Mouse (Mus musculus) liver, embryonic 12.5 days (tissue): ENCODE results near the gene Ncbp1. TPM values are rescaled to one million over a fixed set of nuclear protein-coding genes. Genes with fewer than 3 reads are reported as not detected.
"Not testable (repeated sequence)": the region's sequence is repeated elsewhere in the genome, so short reads cannot be mapped to it uniquely, and the experiment has no call there.

Experiments used
- ATAC-seq: fragments of 200-750 bp; cut with Nextera tagmentation; 2 replicates; pipeline ENCODE4 v1.8.0; 2017; ENCODE audit warnings: moderate number of reproducible peaks, mild to moderate bottlenecking, moderate library complexity
- H3K27ac ChIP-seq: fragments of 300-500 bp; sonication (generic); 2 replicates; pipeline ENCODE4 v1.5.1; 2016; ENCODE audit warnings: mild to moderate bottlenecking
- H3K27me3 ChIP-seq: fragments of 300-500 bp; sonication (generic); replicated peaks from 2 replicates; pipeline ENCODE4 v1.6.1; 2016; ENCODE audit warnings: mild to moderate bottlenecking, moderate library complexity
- H3K36me3 ChIP-seq: fragments of 300-500 bp; sonication (generic); 2 replicates; pipeline ENCODE4 v1.6.1; 2016; ENCODE audit warnings: mild to moderate bottlenecking, moderate library complexity
- H3K4me1 ChIP-seq: fragments of 300-500 bp; sonication (generic); 2 replicates; pipeline ENCODE4 v1.6.1; 2016
- H3K4me2 ChIP-seq: fragments of 300-500 bp; sonication (generic); 2 replicates; pipeline ENCODE4 v1.6.1; 2016; ENCODE audit warnings: mild to moderate bottlenecking, moderate library complexity
- H3K4me3 ChIP-seq: fragments of 300-500 bp; sonication (generic); 2 replicates; pipeline ENCODE4 v1.5.1; 2016; ENCODE audit warnings: mild to moderate bottlenecking, moderate library complexity
- H3K9ac ChIP-seq: fragments of 300-500 bp; sonication (generic); 2 replicates; pipeline ENCODE4 v1.6.1; 2016; ENCODE audit warnings: mild to moderate bottlenecking, moderate library complexity
- H3K9me3 ChIP-seq: fragments of 300-500 bp; sonication (generic); replicated peaks from 2 replicates; pipeline ENCODE4 v1.6.1; 2016; ENCODE audit warnings: mild to moderate bottlenecking, moderate library complexity
- WGBS: fragments of 180-500 bp; shearing (Covaris S2); methylation state at CpG from one replicate; pipeline ENCODE4 v1.1.7; 2016; ENCODE audit not compliant: insufficient replicate concordance; 5-methylcytosine and 5-hydroxymethylcytosine counted together
- polyA plus RNA-seq: library from polyadenylated mRNA; unstranded; fragments of >200 nt; fragmentation: Nextera tagmentation; extraction: Ambion mirVana; gene quantifications from 2 replicates; pipeline ENCODE4 v1.2.1, GENCODE M21; 2016

The Ncbp1 gene
- polyA plus RNA-seq, 1 experiment from 2014 or later = 68.0 TPM

DNA sequence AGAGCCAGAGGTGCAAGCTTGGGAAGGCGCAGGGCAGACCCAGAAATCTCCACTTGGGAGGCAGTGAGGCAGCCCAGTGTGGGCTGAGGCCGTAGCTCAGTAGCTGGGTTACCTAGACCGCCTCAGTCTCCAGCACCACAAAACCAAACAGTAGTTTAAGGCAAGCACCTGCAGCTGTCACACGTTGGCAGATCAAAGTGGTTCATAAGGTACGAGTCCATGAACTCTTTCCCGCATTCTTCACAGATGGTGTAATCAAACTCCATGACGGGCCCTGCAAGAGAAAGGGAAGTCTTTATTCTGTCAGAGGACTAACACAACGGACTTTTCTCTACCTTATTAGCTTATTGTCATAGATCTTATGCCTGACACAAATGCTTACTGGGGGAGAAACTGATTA lies 47.0 kb downstream of the Ncbp1 start:
- no peak overlapping the region for H3K4me2 ChIP-seq
- no peak for ATAC-seq
- no peaks in the 10 kb centered on the region for H3K9me3 ChIP-seq
- H3K4me3 ChIP-seq = no peak overlapping the region
- H3K9ac ChIP-seq = no peak overlapping the region
- H3K27me3 ChIP-seq = no peaks in the 10 kb centered on the region
- no peak overlapping the region for H3K27ac ChIP-seq
- peaks cover 81% of the 10 kb centered on the region for H3K36me3 ChIP-seq
- WGBS = 83% methylated on average over 8 of the region's 8 CpGs
- no peaks in the 10 kb centered on the region for H3K4me1 ChIP-seq

DNA sequence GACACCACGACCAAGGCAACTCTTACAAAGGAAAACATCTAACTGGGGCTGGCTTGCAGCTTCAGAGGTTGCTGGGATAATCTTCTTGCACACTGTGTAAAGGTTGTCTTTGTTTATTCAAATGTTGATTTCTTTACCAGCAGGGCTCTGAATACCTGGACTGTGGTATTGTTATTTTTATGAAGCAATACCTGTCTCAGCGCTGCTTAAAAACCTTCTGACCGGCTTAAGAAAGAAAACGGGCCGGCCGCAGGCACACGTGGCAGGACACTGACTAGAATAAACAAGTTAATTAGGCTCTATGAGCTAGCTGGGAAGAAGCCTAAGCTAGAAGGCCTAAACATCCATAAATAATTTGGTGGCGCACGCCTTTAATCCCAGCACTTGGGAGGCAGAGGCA lies 47.5 kb downstream of the Ncbp1 start:
- H3K36me3 ChIP-seq = peaks cover 85% of the 10 kb centered on the region

DNA sequence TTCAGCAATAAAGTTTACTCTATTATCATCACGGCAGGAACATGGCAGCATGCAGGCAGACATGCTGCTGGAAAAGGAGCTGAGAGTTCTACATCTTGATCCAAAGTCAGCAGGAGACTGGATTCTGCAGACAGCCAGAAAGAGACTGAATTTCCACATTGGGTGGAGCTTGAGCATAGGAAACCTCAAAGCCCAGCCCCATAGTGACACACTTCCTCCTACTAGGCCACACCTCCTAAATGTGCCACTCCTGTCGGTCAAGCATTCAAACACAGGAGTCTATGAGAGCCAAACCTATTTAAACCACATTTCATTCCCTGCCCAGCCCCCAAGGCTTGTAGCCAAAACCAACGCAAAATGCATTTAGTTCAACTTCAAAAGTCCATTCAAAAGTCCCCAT lies 48.1 kb downstream of the Ncbp1 start:
- Histone ChIP-seq H3K4me1 (no peaks in the 10 kb centered on the region), H3K9me3 (no peaks in the 10 kb centered on the region), H3K4me2 (no peak overlapping the region), H3K9ac (no peak overlapping the region), H3K4me3 (no peak overlapping the region), H3K27ac (no peak overlapping the region), H3K36me3 (peaks cover 84% of the 10 kb centered on the region), H3K27me3 (no peaks in the 10 kb centered on the region)
- ATAC-seq = no peak
- 67% methylated on average over 3 of the region's 3 CpGs for WGBS

More for the DNA sequence above, 47.5 kb downstream of the Ncbp1 start:
- no peak overlapping the region for H3K27ac ChIP-seq
- no peak for ATAC-seq
- H3K4me3 ChIP-seq = no peak overlapping the region
- H3K9ac ChIP-seq = no peak overlapping the region
- no peaks in the 10 kb centered on the region for H3K27me3 ChIP-seq
- no peak overlapping the region for H3K4me2 ChIP-seq
- no peaks in the 10 kb centered on the region for H3K9me3 ChIP-seq
- WGBS = 83% methylated on average over 9 of the region's 9 CpGs
- no peaks in the 10 kb centered on the region for H3K4me1 ChIP-seq

DNA sequence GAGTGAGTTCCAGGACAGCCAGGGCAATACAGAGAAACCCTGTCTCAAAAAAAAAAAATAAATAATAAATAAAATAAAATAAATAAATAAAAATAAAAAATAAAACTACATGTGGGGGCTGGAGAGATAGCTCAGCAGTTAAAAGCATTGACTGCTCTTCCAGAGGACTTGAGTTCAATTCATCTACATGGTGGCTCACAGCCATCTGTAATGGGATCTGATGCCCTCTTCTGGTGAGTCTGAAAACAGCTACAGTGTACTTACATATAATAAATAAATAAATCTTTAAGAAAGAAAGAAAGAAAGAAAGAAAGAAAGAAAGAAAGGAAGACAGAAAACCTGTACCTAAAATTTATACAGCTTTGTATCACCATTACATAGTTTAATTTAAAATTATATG lies 53.6 kb downstream of the Ncbp1 start:
- ATAC-seq, H3K27me3 ChIP-seq, H3K27ac ChIP-seq, H3K4me2 ChIP-seq, H3K9ac ChIP-seq, H3K9me3 ChIP-seq, H3K4me3 ChIP-seq: not testable (repeated sequence)
- H3K36me3 ChIP-seq = peaks cover 38% of the 10 kb centered on the region
- H3K4me1 ChIP-seq = peaks cover 27% of the 10 kb centered on the region

DNA sequence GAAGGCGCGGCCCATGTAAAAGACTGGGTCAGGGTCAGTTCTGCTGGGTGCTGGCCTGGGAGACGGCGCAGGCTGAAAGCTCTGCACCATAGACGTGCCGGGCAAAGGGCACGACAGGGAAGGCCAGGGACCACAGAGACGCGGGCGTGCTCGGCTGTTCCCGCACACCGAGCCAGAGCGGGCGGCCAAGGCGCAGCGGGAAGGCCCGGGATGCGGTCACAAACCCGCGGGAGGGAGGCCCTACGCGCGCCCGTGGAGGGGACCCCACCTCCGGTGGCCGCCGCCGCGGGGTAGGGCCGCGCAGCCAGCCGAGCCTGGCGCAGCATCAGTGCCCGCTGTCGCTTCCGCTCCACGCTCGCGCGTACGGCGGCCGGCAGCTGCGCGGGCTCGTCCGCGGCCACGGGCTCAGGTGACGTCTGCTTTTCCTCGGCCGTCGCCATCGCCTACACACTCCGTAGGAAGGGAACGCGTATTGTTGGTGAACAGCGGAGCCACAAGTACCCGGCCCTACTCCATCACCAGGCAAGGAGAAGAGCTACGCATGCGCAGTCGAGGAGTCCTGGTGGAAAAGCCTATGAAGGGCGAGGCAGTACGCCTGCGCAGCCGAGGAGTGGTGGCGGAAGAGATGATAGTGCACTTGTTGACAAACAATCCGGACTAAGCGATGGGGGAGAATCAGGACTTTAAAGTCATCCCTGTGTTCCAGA lies 57.5 kb downstream of the Ncbp1 start, which contains the start of gene Xpa:
TSS of gene Xpa (minus strand) at position 531 of the 707 bp plus-strand sequence.
- Histone ChIP-seq H3K36me3 (peaks cover 4% of the 10 kb centered on the region), H3K4me3 (peak within 1 kb of the TSS; percentile 90), H3K9me3 (no peaks in the 10 kb centered on the region), H3K4me2 (peak within 1 kb of the TSS; percentile 77), H3K27me3 (peaks cover 23% of the 10 kb centered on the region), H3K4me1 (peaks cover 30% of the 10 kb centered on the region), H3K27ac (peak within 1 kb of the TSS; percentile 93), H3K9ac (peak within 1 kb of the TSS; percentile 92)
- ATAC-seq = peak; percentile 98
- WGBS = under 1% methylated on average over 69 of the region's 70 CpGs

DNA sequence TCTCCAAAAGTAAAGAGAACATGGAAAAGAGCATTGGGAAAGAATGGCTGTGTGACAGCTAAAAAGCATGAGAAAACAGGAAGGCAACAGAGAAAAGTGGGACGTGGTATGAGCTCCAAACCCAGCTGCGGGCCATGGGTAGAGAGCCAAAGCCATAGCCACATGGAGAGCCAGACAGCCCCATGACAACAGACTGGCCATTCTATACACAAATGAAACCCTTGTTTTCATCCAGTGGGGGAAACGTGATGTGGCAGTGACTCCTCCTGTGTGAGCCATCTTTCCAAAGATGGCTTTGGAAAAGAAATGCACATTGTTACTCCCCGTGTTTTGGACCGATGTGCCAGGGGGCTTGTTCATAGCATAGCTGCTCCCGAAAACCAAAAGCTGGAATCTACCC lies 58.1 kb downstream of the Ncbp1 start:
- Histone ChIP-seq H3K4me3 (peak overlapping the region; percentile 90), H3K27me3 (peaks cover 29% of the 10 kb centered on the region), H3K4me1 (peaks cover 30% of the 10 kb centered on the region), H3K9ac (peak overlapping the region; percentile 92), H3K36me3 (no peaks in the 10 kb centered on the region), H3K4me2 (peak overlapping the region; percentile 77), H3K9me3 (no peaks in the 10 kb centered on the region), H3K27ac (peak overlapping the region; percentile 93)
- WGBS = 36% methylated on average over 6 of the region's 6 CpGs
- ATAC-seq = peak; percentile 45

DNA sequence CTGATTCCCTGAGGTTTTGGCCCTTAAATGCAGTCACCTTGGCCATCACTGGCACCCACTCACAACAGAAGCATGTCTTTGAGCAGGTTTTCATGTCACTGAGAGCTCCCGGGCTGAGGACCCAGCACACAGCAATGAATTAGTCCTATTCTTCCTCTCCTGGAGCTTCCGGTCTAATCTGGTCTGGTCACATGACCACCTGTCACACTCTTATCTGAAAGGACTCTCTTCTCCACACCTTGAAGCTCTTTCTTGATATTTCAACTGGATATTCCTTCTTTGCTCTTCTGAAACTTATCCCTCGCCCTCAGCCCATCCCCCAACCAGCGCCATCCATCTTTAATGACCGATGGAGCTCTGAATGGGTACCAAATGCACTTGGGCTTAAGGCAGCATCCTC lies 59.7 kb downstream of the Ncbp1 start:
- no peak for ATAC-seq

DNA sequence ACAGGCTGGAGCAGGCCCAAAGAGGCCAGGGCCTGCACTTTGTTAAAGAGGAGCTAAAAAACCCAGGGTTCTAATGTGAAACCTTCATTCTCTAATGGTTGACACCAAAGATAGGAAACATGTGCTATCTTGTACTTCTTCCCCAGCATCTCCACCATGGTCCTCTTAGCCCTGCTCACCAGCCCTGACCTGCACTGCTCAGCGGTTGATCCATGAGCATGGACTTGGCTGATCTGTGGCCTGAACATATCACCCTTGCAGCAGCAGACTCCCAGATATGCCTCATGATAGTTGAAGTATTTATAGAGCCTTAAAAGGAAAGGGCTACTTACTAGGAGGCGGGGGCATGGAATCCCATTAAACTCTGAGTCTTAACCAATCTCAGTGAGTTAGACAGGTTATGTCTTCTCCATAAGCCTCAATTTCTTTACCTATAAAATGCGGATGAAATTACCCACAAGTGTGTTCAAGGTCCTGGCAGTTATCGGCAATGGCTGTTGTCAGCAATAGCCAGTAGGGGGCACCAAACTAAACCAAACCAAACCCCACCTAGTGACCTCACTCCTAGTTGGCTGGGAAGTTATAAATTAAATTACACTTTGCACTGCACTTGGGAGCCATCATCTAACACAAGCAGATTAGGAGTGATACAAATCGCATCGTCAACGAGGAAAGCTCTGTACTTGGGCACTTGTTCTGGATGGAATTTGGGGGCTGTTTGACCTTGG lies 63.6 kb downstream of the Ncbp1 start:
- 0 out of 2 replicates have a peak, but pooled peaks cover under 1% of the 10 kb centered on the region for H3K9me3 ChIP-seq
- WGBS = 8% methylated on average over 7 of the region's 7 CpGs

More for the DNA sequence above, 59.7 kb downstream of the Ncbp1 start:
- Histone ChIP-seq H3K4me1 (peaks cover 31% of the 10 kb centered on the region), H3K9me3 (no peaks in the 10 kb centered on the region), H3K36me3 (no peaks in the 10 kb centered on the region), H3K4me2 (no peak overlapping the region), H3K27ac (no peak overlapping the region), H3K27me3 (peaks cover 42% of the 10 kb centered on the region), H3K9ac (no peak overlapping the region), H3K4me3 (no peak overlapping the region)
- WGBS = 54% methylated on average over 5 of the region's 5 CpGs

DNA sequence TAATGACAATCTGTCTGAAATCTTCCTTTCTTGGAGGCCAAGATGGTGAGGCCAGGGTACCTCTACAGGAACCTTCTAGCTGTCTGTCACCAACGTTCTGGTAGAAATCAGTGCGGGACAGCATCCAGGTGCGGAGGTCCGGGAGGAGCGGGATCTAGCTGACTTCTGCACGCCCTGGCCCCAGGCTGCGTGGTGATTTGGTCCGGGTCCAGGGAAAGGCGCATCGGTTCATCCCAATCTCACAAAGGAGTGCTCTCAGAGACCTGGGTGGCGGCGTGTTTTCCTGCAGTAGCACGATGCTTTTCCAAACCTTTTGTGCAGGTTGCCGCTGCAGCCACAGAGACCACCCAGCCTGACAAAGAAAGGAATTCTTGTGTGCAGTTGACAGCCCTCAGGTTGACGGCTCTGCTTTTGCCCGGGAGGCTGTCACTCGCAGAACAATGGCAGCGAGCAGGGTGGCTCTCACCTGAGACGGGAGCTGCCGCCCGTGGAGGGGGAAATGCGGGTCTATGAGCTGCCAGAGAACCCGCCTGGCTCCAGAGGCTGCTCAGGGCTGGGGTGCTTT lies 64.2 kb downstream of the Ncbp1 start:
- H3K27me3 ChIP-seq = peaks cover 55% of the 10 kb centered on the region
- H3K9me3 ChIP-seq = 0 out of 2 replicates have a peak, but pooled peaks cover 3% of the 10 kb centered on the region
- peaks cover 3% of the 10 kb centered on the region; the same call in 1 of the 2 replicates for H3K4me1 ChIP-seq
- no peak for ATAC-seq
- no peak overlapping the region for H3K4me3 ChIP-seq
- peak overlapping the region; percentile 33 for H3K4me2 ChIP-seq
- no peaks in the 10 kb centered on the region for H3K36me3 ChIP-seq
- WGBS = 12% methylated on average over 23 of the region's 23 CpGs
- no peak overlapping the region for H3K9ac ChIP-seq
- no peak overlapping the region for H3K27ac ChIP-seq

More for the DNA sequence above, 63.6 kb downstream of the Ncbp1 start:
- Histone ChIP-seq H3K4me2 (peak overlapping the region; percentile 33), H3K4me1 (peaks cover 6% of the 10 kb centered on the region; the same call in 1 of the 2 replicates), H3K36me3 (no peaks in the 10 kb centered on the region), H3K4me3 (no peak overlapping the region), H3K9ac (no peak overlapping the region), H3K27me3 (peaks cover 55% of the 10 kb centered on the region), H3K27ac (no peak overlapping the region)
- no peak for ATAC-seq

DNA sequence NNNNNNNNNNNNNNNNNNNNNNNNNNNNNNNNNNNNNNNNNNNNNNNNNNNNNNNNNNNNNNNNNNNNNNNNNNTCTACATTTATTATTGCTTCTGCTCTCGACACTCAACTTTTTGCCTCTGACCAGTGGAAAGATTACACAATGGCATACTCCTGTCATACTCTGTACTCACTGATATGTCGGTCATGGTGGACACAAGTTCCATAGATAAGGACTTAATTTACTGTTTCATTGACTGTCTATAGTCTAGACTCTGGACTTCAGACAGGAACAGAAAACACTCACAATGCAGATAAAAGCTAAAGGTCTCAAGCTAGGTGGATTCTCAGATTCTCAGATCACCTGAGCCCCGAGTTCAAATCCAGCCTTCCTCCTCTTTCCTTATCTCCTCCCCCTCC lies 82.7 kb downstream of the Ncbp1 start:
- no peak for ATAC-seq
- Histone ChIP-seq H3K4me1 (no peaks in the 10 kb centered on the region), H3K36me3 (no peaks in the 10 kb centered on the region), H3K9ac (no peak overlapping the region), H3K4me2 (no peak overlapping the region), H3K9me3 (no peaks in the 10 kb centered on the region), H3K27me3 (no peaks in the 10 kb centered on the region; the same call in 1 of the 2 replicates), H3K27ac (no peak overlapping the region), H3K4me3 (no peak overlapping the region)
- WGBS = 56% methylated on average over 3 of the region's 3 CpGs
